Mouse (Mus musculus) CH12.LX (cell line): ENCODE measurements around the gene Gpbar1. TPM values are rescaled to one million over a fixed set of nuclear protein-coding genes. Genes with fewer than 3 reads are reported as not detected.

Experiments
- DNase-seq: peaks from one replicate; pipeline ENCODE4 v3.0.0-alpha.2; 2013; ENCODE audit errors: extremely low read depth
- H3K27ac ChIP-seq: 2 replicates; pipeline ENCODE4 v1.5.1; 2012; ENCODE audit warnings: low read depth, mild to moderate bottlenecking, control low read depth, moderate library complexity; ENCODE audit not compliant: insufficient read depth
- H3K27me3 ChIP-seq: replicated peaks from 2 replicates; pipeline ENCODE3; 2012; ENCODE audit warnings: inconsistent platforms
- H3K36me3 ChIP-seq, 2 experiments: replicated peaks in 1 of 2; 2 replicates each; pipeline versions ENCODE3 to v1.6.1; 2012; ENCODE audit warnings: inconsistent platforms in 1 of 2, low read length in 1 of 2, mild to moderate bottlenecking in 1 of 2, mixed read lengths in 1 of 2, moderate library complexity in 1 of 2; ENCODE audit not compliant: control insufficient read depth in 1 of 2, insufficient read depth in 1 of 2
- H3K4me1 ChIP-seq, 2 experiments: 2 replicates each; pipeline ENCODE4 v1.6.1; 2012; ENCODE audit warnings: inconsistent platforms in 1 of 2, moderate library complexity in 1 of 2; ENCODE audit not compliant: insufficient read depth in 2 of 2, control insufficient read depth in 1 of 2
- H3K4me2 ChIP-seq: 2 replicates; pipeline ENCODE4 v1.6.1; 2012; ENCODE audit warnings: low read depth, mild to moderate bottlenecking, control low read depth; ENCODE audit not compliant: poor library complexity, insufficient read depth, severe bottlenecking
- H3K4me3 ChIP-seq, 3 experiments: fragments of 150-350 bp in 1 of 3; sonication (generic) in 1 of 3; replicated peaks in 1 of 3; 2 replicates each; pipeline versions ENCODE3 to v1.5.1; 2011 to 2012; ENCODE audit warnings: low read depth in 2 of 3, low read length in 2 of 3, mild to moderate bottlenecking in 2 of 3, moderate library complexity in 2 of 3, control low read depth in 1 of 3, improper control_type of control experiment in 1 of 3, inconsistent platforms in 1 of 3, mixed read lengths in 1 of 3; ENCODE audit not compliant: poor library complexity in 1 of 3
- H3K79me2 ChIP-seq: replicated peaks from 2 replicates; pipeline ENCODE4 v1.6.1; 2012; ENCODE audit warnings: mild to moderate bottlenecking, moderate library complexity; ENCODE audit not compliant: control insufficient read depth, poor library complexity, insufficient read depth, severe bottlenecking; ENCODE audit errors: extremely low read depth
- H3K9ac ChIP-seq: 2 replicates; pipeline ENCODE4 v1.6.1; 2012; ENCODE audit warnings: low read depth, mild to moderate bottlenecking, control low read depth, moderate library complexity; ENCODE audit not compliant: insufficient read depth
- H3K9me3 ChIP-seq: replicated peaks from 2 replicates; pipeline ENCODE3; 2012; ENCODE audit warnings: low read length, inconsistent platforms, mixed read lengths
- CTCF ChIP-seq, 2 experiments: IDR thresholded peaks in 1 of 2; conservative IDR thresholded peaks in 1 of 2; 2 replicates each; pipeline ENCODE4 v1.5.1; 2011 to 2012; ENCODE audit warnings: low read depth in 2 of 2, low read length in 2 of 2, improper control_type of control experiment in 1 of 2, inconsistent platforms in 1 of 2, mild to moderate bottlenecking in 1 of 2, moderate library complexity in 1 of 2
- E2F4 ChIP-seq: IDR thresholded peaks from 2 replicates; pipeline ENCODE4 v1.6.1; 2011; ENCODE audit warnings: low read depth, low read length, improper control_type of control experiment; ENCODE audit not compliant: insufficient replicate concordance
- ELF1 ChIP-seq: IDR thresholded peaks from 2 replicates; pipeline ENCODE4 v1.6.1; 2014; ENCODE audit warnings: low read depth, mild to moderate bottlenecking, inconsistent platforms, low read length, improper control_type of control experiment
- ETS1 ChIP-seq: conservative IDR thresholded peaks from 2 replicates; pipeline ENCODE4 v1.6.1; 2012; ENCODE audit warnings: low read depth, mild to moderate bottlenecking, inconsistent platforms, low read length, improper control_type of control experiment, moderate library complexity
- GABPA ChIP-seq: IDR thresholded peaks from 2 replicates; pipeline ENCODE4 v1.6.1; 2012; ENCODE audit warnings: low read depth, low read length, improper control_type of control experiment, inconsistent platforms; ENCODE audit not compliant: insufficient replicate concordance
- IRF4 ChIP-seq: IDR thresholded peaks from 2 replicates; pipeline ENCODE4 v1.6.1; 2014; ENCODE audit warnings: low read depth, mild to moderate bottlenecking, inconsistent platforms, low read length, improper control_type of control experiment
- JUN ChIP-seq: IDR thresholded peaks from 2 replicates; pipeline ENCODE4 v1.6.1; 2011; ENCODE audit warnings: low read depth, mild to moderate bottlenecking, low read length, improper control_type of control experiment, moderate library complexity; ENCODE audit not compliant: insufficient read depth
- JUND ChIP-seq: conservative IDR thresholded peaks from 2 replicates; pipeline ENCODE4 v1.6.1; 2011; ENCODE audit warnings: low read depth, low read length, improper control_type of control experiment
- MAZ ChIP-seq: IDR thresholded peaks from 2 replicates; pipeline ENCODE4 v1.6.1; 2012; ENCODE audit warnings: low read depth, mild to moderate bottlenecking, inconsistent platforms, low read length, improper control_type of control experiment, moderate library complexity
- MYC ChIP-seq: IDR thresholded peaks from 2 replicates; pipeline ENCODE4 v1.6.1; 2011; ENCODE audit warnings: low read depth, mild to moderate bottlenecking, improper control_type of control experiment, low read length
- NRF1 ChIP-seq: IDR thresholded peaks from 2 replicates; pipeline ENCODE4 v1.6.1; 2014; ENCODE audit warnings: low read depth, mild to moderate bottlenecking, inconsistent platforms, low read length, improper control_type of control experiment, moderate library complexity
- PAX5 ChIP-seq: IDR thresholded peaks from 2 replicates; pipeline ENCODE4 v1.6.1; 2012; ENCODE audit warnings: low read length, inconsistent platforms, mixed read lengths
- POLR2A ChIP-seq: IDR thresholded peaks from 2 replicates; pipeline ENCODE4 v1.6.1; 2011; ENCODE audit warnings: low read depth, mild to moderate bottlenecking, improper control_type of control experiment, low read length
- POLR2AphosphoS2 ChIP-seq: IDR thresholded peaks from 2 replicates; pipeline ENCODE4 v1.6.1; 2011; ENCODE audit warnings: low read depth, low read length, improper control_type of control experiment
- RCOR1 ChIP-seq: conservative IDR thresholded peaks from 2 replicates; pipeline ENCODE4 v1.6.1; 2012; ENCODE audit warnings: low read depth, mild to moderate bottlenecking, inconsistent platforms, low read length, improper control_type of control experiment
- SMC3 ChIP-seq: IDR thresholded peaks from 2 replicates; pipeline ENCODE4 v1.6.1; 2011; ENCODE audit warnings: low read depth, low read length, improper control_type of control experiment
- TBP ChIP-seq: conservative IDR thresholded peaks from 2 replicates; pipeline ENCODE4 v1.6.1; 2011; ENCODE audit warnings: low read depth, low read length, improper control_type of control experiment
- USF2 ChIP-seq: conservative IDR thresholded peaks from 2 replicates; pipeline ENCODE4 v1.6.1; 2011; ENCODE audit warnings: low read depth, low read length, improper control_type of control experiment
- ZC3H11A ChIP-seq: IDR thresholded peaks from 2 replicates; pipeline ENCODE4 v1.6.1; 2012; ENCODE audit warnings: low read depth, mild to moderate bottlenecking, inconsistent platforms, low read length, improper control_type of control experiment
- ZKSCAN1 ChIP-seq: IDR thresholded peaks from 2 replicates; pipeline ENCODE4 v1.6.1; 2012; ENCODE audit warnings: low read depth, inconsistent platforms, low read length, improper control_type of control experiment, borderline replicate concordance
- ZMIZ1 ChIP-seq: IDR thresholded peaks from 2 replicates; pipeline ENCODE4 v1.6.1; 2012; ENCODE audit warnings: low read depth, mild to moderate bottlenecking, inconsistent platforms, low read length, improper control_type of control experiment
- dilution Hi-C: fragments of 300-500 bp; cut with MboI; formaldehyde crosslinking; loops from 2 replicates; pipeline ENCODE4 v1.14.3; 2020; ENCODE audit warnings: low sequenced_read_pairs; ENCODE audit not compliant: extremely low pct_unique_long_range_greater_than_20kb, extremely low pct_ligation_motif_present
- in situ Hi-C: fragments of 300-500 bp; cut with MboI; formaldehyde crosslinking; loops from 3 replicates; pipeline ENCODE4 v1.14.3; 2019; ENCODE audit warnings: low sequenced_read_pairs, low pct_ligation_motif_present, low pct_unique_long_range_greater_than_20kb, mixed read lengths
- polyA plus RNA-seq: library from polyadenylated mRNA; unstranded; fragments of >175 nt; gene quantifications from 2 replicates; pipeline ENCODE4 v1.2.1, GENCODE M21; 2012; ENCODE audit warnings: low read depth; ENCODE audit not compliant: insufficient read length
- total RNA-seq, 2 experiments: library from RNA; depleted of rRNA; stranded (reverse); fragments of 300-350 nt in 1 of 2; fragments of >200 nt in 1 of 2; gene quantifications; 2 replicates each; pipeline ENCODE4 v1.2.3; 2012 to 2014

The Gpbar1 gene
- total and polyA plus RNA-seq, 3 experiments: not detected

DNA sequence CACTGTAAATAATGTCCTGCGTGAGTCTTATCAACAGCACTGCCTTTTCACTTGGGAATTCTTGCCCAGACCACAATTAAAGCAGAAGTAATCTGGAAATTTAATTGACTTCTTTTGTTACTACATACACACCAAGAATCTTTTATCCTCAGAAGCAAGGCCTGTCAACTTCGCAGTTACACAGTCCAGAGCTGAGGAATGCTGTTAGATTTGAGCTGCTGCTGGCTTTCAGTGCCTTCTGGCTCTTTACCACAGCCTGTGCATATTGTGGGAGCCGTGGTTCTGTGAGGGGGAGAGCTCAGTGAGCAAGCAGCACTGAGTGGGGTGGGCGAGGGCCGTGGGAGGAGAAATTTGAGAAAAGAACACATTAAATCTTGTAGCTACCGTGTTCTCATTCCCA is 38.0 kb upstream of the Gpbar1 start:
- Histone ChIP-seq H3K9ac (no peak overlapping the region), H3K4me1 (peaks cover 17 to 53% of the 10 kb centered on the region in 2 experiments), H3K9me3 (no peaks in the 10 kb centered on the region), H3K27ac (no peak overlapping the region), H3K36me3 (peaks cover 3 to 42% of the 10 kb centered on the region in 2 experiments), H3K79me2 (peaks cover 88% of the 10 kb centered on the region), H3K4me2 (peak overlapping the region; percentile 52; the same call in 1 of the 2 replicates), H3K27me3 (no peaks in the 10 kb centered on the region), H3K4me3 (no peak overlapping the region)
- dilution Hi-C loops (no loop called here), in situ Hi-C loops (no loop called here)
- no peak for DNase-seq
- TF ChIP-seq ZKSCAN1 (no peak), E2F4 (no peak), ELF1 (no peak), TBP (no peak), GABPA (no peak), POLR2AphosphoS2 (no peak), ZC3H11A (no peak), MYC (no peak), CTCF (conservative IDR thresholded peaks at IDR 0.05 in 1 of 2, IDR thresholded peaks at IDR 0.05 in 1 of 2; ENCODE audit: low read depth in 2 of 2, low read length in 2 of 2) (no peak), RCOR1 (no peak), NRF1 (no peak), JUN (no peak), JUND (no peak), MAZ (no peak), SMC3 (no peak), PAX5 (no peak), POLR2A (no peak), IRF4 (no peak), ETS1 (no peak), USF2 (no peak)

DNA sequence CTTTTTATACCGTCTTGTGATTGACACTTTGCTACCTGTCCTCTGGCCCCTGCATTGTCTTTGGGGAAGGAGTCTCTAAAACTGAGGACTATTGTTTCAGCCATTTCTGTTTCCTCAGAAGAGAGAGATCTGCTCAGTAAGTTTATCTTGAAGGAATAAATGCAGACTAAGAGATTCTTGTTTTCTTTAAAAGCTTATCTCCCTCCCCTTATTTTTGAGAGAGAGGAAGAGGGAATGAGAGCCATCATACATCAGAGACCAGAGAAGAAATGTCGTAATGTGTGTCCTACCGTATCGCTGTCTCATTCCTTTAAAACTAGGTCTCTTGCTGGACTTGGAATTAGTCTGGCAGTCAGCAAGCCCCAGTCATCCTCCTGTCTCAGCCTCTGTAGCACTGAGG is 37.5 kb upstream of the Gpbar1 start:
- Histone ChIP-seq H3K9me3 (no peaks in the 10 kb centered on the region), H3K27ac (no peak overlapping the region), H3K4me3 (no peak overlapping the region), H3K4me1 (peaks cover 20 to 58% of the 10 kb centered on the region in 2 experiments), H3K9ac (no peak overlapping the region), H3K36me3 (peaks cover 3 to 45% of the 10 kb centered on the region in 2 experiments), H3K79me2 (peaks cover 93% of the 10 kb centered on the region), H3K4me2 (no peak overlapping the region; the same call in 1 of the 2 replicates), H3K27me3 (no peaks in the 10 kb centered on the region)
- TF ChIP-seq RCOR1: no peak
- no peak for TF ChIP-seq JUN
- no peak for TF ChIP-seq POLR2A
- no peak for TF ChIP-seq ZMIZ1
- TF ChIP-seq IRF4: no peak
- no peak for TF ChIP-seq GABPA
- in situ Hi-C loops: no loop called here
- dilution Hi-C loops: no loop called here
- DNase-seq: no peak
